Mouse (Mus musculus): ENCODE measurements at regions not wholly inside any gene's neighbourhood (a gene's known extent, or its start where the extent isn't known, plus 50 kb on each side); places are given as distances from the start of the nearest gene placed in this dataset.

DNA sequence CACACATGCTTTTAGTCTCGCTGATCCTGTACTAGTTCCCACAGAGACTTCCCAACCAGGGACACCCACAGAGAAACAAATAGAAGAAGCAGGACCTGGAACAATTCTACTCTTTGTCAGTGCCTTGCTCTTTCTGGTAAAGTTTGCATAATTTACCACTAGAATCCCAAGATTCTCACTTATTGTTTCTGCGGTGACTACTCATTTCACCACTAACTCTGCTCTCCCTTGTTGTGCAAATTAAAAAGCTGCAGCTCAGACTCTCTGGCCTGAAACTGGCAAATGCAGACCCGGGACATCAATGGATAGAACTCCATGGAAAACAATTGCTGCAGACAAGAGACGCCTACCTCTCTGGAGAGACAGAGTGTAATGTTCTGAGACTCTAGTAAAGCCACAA is 348.4 kb upstream of the Tbl1xr1 start:
- TF ChIP-seq ZC3H11A (IDR thresholded peaks at IDR 0.05; ENCODE audit: borderline replicate concordance, low read depth, low read length) (no peak), CHD2 (IDR thresholded peaks at IDR 0.05; ENCODE audit: low read depth, low read length) (no peak), HCFC1 (IDR thresholded peaks at IDR 0.05; ENCODE audit: borderline replicate concordance, insufficient read depth, low read length) (no peak), ZNF384 (IDR thresholded peaks at IDR 0.05; ENCODE audit: low read depth, low read length) (no peak), MAFK (IDR thresholded peaks at IDR 0.05; ENCODE audit: insufficient read depth, low read depth, low read length) (no peak)

Data from ES-E14 (cell line).